Mouse (Mus musculus) G1E (cell line): ENCODE data around the gene Ntf3. TPM values are rescaled to one million over a fixed set of nuclear protein-coding genes. Genes with fewer than 3 reads are reported as not detected.

Experiments used
- ATAC-seq: 2 replicates; pipeline ENCODE4 v1.8.0; 2016; ENCODE audit warnings: mild to moderate bottlenecking; ENCODE audit not compliant: insufficient number of reproducible peaks, poor library complexity, low FRiP score, severe bottlenecking; ENCODE audit errors: extremely low read depth
- DNase-seq: peaks from one replicate; pipeline ENCODE4 v3.0.0; 2012; ENCODE audit warnings: low spot score
- H3K27me3 ChIP-seq: 2 replicates; pipeline ENCODE4 v1.6.1; 2012; ENCODE audit warnings: mild to moderate bottlenecking, low read length, inconsistent platforms; ENCODE audit not compliant: insufficient read depth
- H3K36me3 ChIP-seq: replicated peaks from 2 replicates; pipeline ENCODE3; 2012; ENCODE audit warnings: mild to moderate bottlenecking, inconsistent platforms
- H3K4me1 ChIP-seq: 2 replicates; pipeline ENCODE4 v1.6.1; 2012; ENCODE audit warnings: low read depth, low read length, inconsistent platforms, mixed read lengths; ENCODE audit not compliant: insufficient read depth
- H3K4me3 ChIP-seq: 2 replicates; pipeline ENCODE4 v1.5.1; 2012; ENCODE audit warnings: low read depth, mild to moderate bottlenecking, inconsistent platforms, low read length, moderate library complexity, mixed read lengths
- H3K9me3 ChIP-seq: replicated peaks from 2 replicates; pipeline ENCODE4 v1.6.1; 2012; ENCODE audit warnings: inconsistent platforms
- CTCF ChIP-seq: IDR thresholded peaks from 2 replicates; pipeline ENCODE4 v1.5.1; 2012; ENCODE audit warnings: low read depth, low read length, inconsistent platforms, mixed read lengths
- GATA1 ChIP-seq: IDR thresholded peaks from 2 replicates; pipeline ENCODE4 v1.6.1; 2012; ENCODE audit warnings: borderline replicate concordance, low read length, inconsistent platforms, mixed read lengths
- GATA2 ChIP-seq: IDR thresholded peaks from 2 replicates; pipeline ENCODE4 v1.6.1; 2012; ENCODE audit warnings: low read depth, low read length, inconsistent platforms, borderline replicate concordance
- POLR2AphosphoS5 ChIP-seq: IDR thresholded peaks from 2 replicates; pipeline ENCODE4 v1.6.1; 2012; ENCODE audit warnings: low read depth, low read length, inconsistent platforms; ENCODE audit not compliant: insufficient replicate concordance
- TAL1 ChIP-seq: conservative IDR thresholded peaks from 2 replicates; pipeline ENCODE4 v1.6.1; 2012; ENCODE audit warnings: low read depth, low read length, inconsistent platforms, mixed read lengths
- polyA plus RNA-seq: library from polyadenylated mRNA; stranded (reverse); fragments of >175 nt; gene quantifications from 2 replicates; pipeline ENCODE4 v1.2.3, GENCODE M21; 2012
- total RNA-seq, 2 experiments: library from RNA; stranded (forward) in 1 of 2; stranded (reverse) in 1 of 2; fragments of 200-1000 nt in 1 of 2; fragments of >200 nt in 1 of 2; fragmentation: Nextera tagmentation in 1 of 2; gene quantifications; 2 replicates each; pipeline ENCODE4 v1.2.3; 2014 to 2017

The Ntf3 gene
- total and polyA plus RNA-seq, 3 experiments = not detected

DNA sequence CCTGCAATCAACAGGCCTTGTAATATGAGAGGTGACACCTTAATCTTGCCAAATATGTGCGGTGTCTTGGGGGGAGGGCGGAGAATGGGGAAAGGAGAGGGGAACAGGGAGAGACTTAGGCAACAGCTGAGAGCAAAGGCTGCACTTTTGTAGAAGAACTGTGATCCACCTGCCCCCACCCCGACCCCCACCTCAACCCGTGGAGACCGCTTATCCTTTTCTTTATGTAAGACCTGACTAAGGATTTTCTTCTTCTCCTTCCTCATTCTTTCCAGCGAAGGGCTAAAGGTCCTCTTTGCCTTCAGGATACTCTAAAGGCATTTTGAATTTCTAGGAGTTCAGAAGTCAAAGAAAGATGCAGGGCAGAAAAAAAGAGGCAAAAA is 489 bp upstream of the Ntf3 start:
- TF ChIP-seq GATA1 (no peak), TAL1 (no peak), CTCF (no peak), POLR2AphosphoS5 (no peak), GATA2 (no peak)
- DNase-seq = no peak
- no peaks in the 10 kb centered on the region for H3K4me1 ChIP-seq
- no peak for ATAC-seq
- no peaks in the 10 kb centered on the region; the same call in 1 of the 2 replicates for H3K27me3 ChIP-seq
- H3K4me3 ChIP-seq = no peak overlapping the region
- H3K9me3 ChIP-seq = peaks cover 64% of the 10 kb centered on the region
- H3K36me3 ChIP-seq = no peaks in the 10 kb centered on the region

DNA sequence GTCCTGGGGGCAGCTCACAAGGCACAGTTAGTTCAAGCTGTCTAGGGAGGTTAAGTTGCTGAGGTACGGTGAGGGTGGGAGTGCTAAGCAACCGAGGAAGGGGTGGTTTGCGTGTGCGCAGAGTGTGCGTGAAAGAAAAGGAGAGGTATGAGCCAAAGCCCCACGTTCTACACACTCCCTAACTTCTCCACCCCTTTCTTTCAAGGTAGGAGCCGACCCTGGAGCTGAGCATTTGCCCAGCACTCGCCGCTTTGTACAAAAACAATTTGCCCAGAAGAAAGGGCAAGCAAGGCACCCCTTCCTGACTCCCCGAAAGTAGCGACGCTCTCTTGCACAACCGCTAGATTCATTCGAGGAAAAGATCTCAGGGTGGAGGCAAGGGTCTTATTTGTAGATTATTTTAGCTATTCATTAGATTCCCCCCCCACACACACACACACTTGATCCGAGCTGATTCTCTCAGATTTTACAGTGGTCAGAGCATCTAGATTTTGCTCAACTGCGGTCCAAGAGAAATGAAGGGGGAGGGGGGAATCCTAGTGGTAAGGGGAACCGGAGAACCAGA is 1.0 kb downstream of the Ntf3 start:
- no peak overlapping the region for H3K4me3 ChIP-seq
- DNase-seq (no peak), ATAC-seq (no peak)
- peaks cover 74% of the 10 kb centered on the region for H3K9me3 ChIP-seq
- H3K27me3 ChIP-seq = no peaks in the 10 kb centered on the region; the same call in 1 of the 2 replicates
- no peaks in the 10 kb centered on the region for H3K4me1 ChIP-seq
- no peaks in the 10 kb centered on the region for H3K36me3 ChIP-seq
- TF ChIP-seq GATA2 (no peak), CTCF (no peak), TAL1 (no peak), POLR2AphosphoS5 (no peak), GATA1 (no peak)

DNA sequence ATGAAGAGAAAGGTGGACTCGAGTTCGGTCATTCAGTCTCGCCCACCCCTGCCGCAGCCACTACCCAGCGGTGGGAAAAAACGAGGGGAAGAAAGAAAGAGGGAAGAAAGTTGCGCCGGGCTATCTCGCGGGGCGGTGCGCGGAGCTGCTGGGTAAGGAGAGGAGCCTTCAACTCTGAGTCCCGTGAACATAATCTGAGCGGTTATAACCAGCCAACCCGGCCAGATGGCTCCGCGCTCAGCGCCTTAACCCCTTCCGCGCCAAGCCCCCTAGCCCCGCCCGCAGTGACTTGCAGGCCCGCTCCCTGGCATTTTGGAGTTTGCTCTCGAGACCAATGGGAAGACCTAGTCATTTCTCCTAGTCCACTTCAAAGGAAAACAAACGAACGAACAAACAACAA is 1.9 kb downstream of the Ntf3 start:
- no peaks in the 10 kb centered on the region for H3K36me3 ChIP-seq
- no peaks in the 10 kb centered on the region; the same call in 1 of the 2 replicates for H3K27me3 ChIP-seq
- DNase-seq = no peak

DNA sequence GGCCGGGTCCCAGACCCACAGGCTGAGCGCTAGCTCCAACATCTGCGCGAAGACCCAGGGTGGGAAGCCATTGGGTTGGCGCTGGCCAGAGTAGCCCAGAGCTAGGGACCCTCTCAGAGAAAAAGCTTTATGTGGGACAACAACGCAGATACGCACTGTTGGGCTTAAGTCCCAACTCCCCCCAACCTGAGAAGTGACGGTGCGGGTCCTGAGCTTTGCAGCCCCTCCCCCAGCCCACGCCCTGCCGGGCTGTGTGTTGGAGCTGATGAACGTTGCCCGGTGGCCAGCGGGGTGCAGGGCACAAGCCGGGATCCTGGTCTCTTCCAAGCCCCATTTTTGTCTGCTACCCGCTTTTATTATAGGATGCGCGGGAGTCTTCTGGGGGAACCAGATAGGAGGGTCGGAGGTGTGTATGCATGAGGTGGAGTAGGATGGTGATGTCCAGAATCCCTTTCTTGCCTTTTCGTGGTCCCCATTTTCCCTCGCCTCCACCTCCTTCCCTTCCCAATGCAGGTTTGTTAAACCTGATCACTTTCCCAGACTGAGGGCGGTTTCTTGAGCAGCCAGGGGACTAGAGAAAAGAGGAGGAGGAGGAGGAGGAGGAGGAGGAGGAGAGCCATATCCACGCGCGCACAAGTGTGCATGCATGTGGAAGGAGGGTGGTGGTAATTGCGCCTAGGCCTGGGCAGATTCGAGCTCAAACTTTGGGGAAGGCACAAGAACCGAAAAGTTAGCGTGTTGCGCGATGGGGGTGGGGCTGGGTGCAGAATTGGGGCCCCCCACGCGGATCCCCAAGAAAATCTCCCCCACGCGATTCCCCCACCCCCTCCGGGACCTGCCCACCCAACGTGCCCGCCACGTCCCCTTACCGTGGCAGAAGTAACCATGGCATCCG is 2.6 kb downstream of the Ntf3 start:
- Histone ChIP-seq H3K36me3 (no peaks in the 10 kb centered on the region), H3K27me3 (no peaks in the 10 kb centered on the region; the same call in 1 of the 2 replicates), H3K4me3 (no peak overlapping the region; the same call in 1 of the 2 replicates), H3K4me1 (no peaks in the 10 kb centered on the region), H3K9me3 (peaks cover 82% of the 10 kb centered on the region)
- DNase-seq = no peak
- no peak for TF ChIP-seq GATA2
- TF ChIP-seq CTCF = no peak
- TF ChIP-seq GATA1 = no peak
- TF ChIP-seq TAL1 = no peak
- TF ChIP-seq POLR2AphosphoS5 = no peak
- ATAC-seq = no peak

More for the DNA sequence above, 1.9 kb downstream of the Ntf3 start:
- H3K4me1 ChIP-seq = no peaks in the 10 kb centered on the region
- H3K9me3 ChIP-seq = peaks cover 76% of the 10 kb centered on the region
- no peak for ATAC-seq
- H3K4me3 ChIP-seq = no peak overlapping the region
- TF ChIP-seq GATA2 = no peak
- TF ChIP-seq TAL1 = no peak
- no peak for TF ChIP-seq POLR2AphosphoS5
- no peak for TF ChIP-seq CTCF
- no peak for TF ChIP-seq GATA1

DNA sequence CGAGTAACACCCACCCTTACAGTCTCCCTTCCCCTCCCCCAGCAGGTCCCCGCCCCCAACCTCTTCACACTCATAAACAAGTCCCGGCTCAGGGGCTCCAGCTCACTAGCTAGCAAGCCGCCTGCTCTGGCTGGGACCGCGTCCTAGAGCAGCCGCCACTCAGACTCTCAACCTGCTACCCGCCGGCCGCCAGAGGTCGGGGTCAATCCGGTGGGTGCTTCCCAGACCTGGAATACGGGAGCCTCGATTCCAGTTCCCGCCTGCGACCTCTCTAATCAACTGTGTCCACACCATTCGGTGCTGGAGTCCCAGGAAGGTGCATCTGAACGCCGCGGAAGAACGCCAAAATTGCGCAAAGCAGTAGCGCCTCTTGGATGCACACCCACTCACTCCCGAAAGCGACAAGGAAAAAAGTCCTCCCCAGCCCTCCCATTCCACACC is 3.5 kb downstream of the Ntf3 start:
- ATAC-seq = no peak

DNA sequence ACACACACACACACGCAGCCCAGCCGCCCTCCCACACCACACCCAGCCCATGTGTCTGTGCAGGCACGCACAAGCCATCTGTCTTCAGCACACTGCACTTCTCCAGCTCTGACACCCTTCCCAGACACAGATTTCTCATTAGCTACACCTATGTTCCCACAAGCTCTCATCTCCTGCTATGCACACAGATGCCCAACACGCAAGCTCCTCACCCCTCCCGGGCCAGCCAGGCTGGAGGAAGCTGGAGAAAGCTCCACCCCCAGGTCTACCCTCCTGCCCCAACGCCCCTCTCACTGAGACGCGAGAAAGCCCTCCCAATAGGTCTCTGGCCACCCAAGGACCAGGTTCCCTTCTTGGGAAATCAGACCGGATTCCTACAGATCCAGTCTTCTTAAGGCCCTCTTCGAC is 4.4 kb downstream of the Ntf3 start:
- Histone ChIP-seq H3K4me1 (no peaks in the 10 kb centered on the region), H3K27me3 (no peaks in the 10 kb centered on the region; the same call in 1 of the 2 replicates), H3K9me3 (peaks cover 81% of the 10 kb centered on the region), H3K36me3 (no peaks in the 10 kb centered on the region), H3K4me3 (no peak overlapping the region; the same call in 1 of the 2 replicates)
- TF ChIP-seq GATA1 (no peak), GATA2 (no peak), CTCF (no peak), TAL1 (no peak), POLR2AphosphoS5 (no peak)
- ATAC-seq (no peak), DNase-seq (no peak)

More for the DNA sequence above, 3.5 kb downstream of the Ntf3 start:
- H3K4me3 ChIP-seq = no peak overlapping the region; the same call in 1 of the 2 replicates
- H3K36me3 ChIP-seq = no peaks in the 10 kb centered on the region
- no peaks in the 10 kb centered on the region for H3K4me1 ChIP-seq
- no peak for DNase-seq
- TF ChIP-seq POLR2AphosphoS5 = no peak
- no peak for TF ChIP-seq TAL1
- peaks cover 78% of the 10 kb centered on the region for H3K9me3 ChIP-seq
- H3K27me3 ChIP-seq = no peaks in the 10 kb centered on the region; the same call in 1 of the 2 replicates
